Mouse (Mus musculus) gastrocnemius, adult 18-20 months (tissue): ENCODE results near the gene Ccdc71l. TPM values are rescaled to one million over a fixed set of nuclear protein-coding genes. Genes with fewer than 3 reads are reported as not detected.

Experiments used
- DNase-seq: peaks from one replicate; pipeline ENCODE4 v3.0.0; 2021; ENCODE audit warnings: low spot score
- long read RNA-seq, 2 experiments: library from polyadenylated mRNA; stranded (forward); transcript quantifications; one replicate each; pipeline ENCODE4 v2.0.0; 2021
- total RNA-seq, 2 experiments: library from RNA; stranded (reverse); gene quantifications; 2 replicates each; pipeline ENCODE4 v1.2.3; 2021

Gene Ccdc71l
- total RNA-seq: 1 to 10 TPM; 5.4 to 5.6 TPM
- long read RNA-seq, experiment 1, full-length matches to known transcripts: 18 of 18 reads
- long read RNA-seq, experiment 1, partial matches to known transcripts: 0 of 18 reads
- long read RNA-seq, experiment 1, other reads (novel, unspliced or antisense): 0 of 18 reads
- long read RNA-seq, experiment 2, full-length matches to known transcripts: 14 of 14 reads
- long read RNA-seq, experiment 2, partial matches to known transcripts: 0 of 14 reads
- long read RNA-seq, experiment 2, other reads (novel, unspliced or antisense): 0 of 14 reads

DNA sequence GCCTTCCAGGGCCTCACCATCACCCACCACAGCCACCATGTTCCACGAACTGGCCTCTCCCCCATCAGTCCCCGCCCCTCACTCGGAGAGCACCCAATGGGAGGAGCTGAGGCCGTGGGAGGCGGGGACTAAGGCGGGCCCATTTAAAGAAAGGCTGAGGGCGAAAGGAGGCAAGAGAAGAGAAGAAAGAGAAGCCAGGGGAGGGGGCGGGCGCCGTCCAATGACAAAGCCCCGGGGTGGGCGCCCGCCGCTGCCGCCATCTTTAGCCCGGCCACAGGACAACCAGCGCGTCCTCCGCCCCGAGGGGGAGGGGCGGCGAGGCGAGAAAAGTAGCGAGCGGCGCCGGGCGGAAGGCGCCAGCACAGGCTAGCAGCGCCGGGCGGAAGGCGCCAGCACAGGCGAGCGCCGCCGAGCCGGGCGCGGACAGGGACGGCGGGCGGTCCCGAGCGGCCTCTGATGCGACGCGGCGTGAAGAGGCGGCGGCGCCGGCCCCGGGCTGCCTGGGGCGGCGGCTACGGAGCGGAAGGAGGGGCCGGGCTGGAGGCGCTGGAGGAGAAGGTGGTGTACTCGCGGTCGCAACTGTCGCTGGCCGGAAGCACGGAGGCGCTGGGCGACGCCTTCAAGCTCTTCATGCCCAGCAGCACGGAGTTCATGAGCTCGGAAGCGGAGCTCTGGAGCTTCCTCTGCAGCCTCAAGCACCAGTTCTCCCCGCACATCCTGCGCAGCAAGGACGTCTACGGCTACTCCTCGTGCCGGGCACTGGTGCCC is at the start of gene Ccdc71l:
TSS of gene Ccdc71l (plus strand) at position 177 of the 768 bp plus-strand sequence.
- peak; percentile 83 for DNase-seq

DNA sequence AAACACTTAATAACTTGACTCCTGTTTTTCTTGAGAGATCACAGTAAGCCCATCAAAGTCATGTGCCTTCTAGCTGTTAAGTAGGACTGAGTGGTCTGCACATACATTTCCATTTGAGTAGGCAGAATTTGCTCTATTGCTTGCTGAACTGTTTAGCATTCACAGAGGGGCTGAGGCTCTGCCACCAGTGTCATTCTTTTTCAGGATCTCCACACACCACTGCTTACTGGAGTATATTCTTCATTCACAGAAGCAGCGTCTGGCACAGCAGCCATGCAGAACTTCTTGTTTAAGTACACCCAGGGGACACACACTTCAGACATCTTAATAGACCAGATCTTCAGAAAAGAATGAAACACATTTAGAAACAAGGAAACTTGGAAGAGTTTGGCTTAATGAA is 39.4 kb upstream of the Ccdc71l start:
- DNase-seq: no peak

DNA sequence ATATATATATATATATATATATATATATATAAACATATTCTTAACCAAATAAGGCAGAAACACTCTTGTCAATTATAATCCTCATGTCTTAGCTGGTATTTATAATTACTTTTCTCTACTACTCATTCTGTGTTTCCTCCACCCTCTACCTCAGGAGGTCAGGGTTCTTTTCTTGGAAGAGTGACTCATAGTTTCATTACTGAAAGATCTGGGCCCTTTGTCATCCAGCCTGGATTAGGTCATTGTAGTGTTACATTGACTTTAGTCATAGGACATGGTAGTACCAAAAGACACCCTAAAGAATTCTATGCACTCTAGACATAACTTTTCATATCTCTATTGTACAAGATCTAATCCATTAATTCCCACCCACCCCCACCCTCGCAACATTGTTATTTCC is 35.0 kb upstream of the Ccdc71l start:
- DNase-seq: no peak

DNA sequence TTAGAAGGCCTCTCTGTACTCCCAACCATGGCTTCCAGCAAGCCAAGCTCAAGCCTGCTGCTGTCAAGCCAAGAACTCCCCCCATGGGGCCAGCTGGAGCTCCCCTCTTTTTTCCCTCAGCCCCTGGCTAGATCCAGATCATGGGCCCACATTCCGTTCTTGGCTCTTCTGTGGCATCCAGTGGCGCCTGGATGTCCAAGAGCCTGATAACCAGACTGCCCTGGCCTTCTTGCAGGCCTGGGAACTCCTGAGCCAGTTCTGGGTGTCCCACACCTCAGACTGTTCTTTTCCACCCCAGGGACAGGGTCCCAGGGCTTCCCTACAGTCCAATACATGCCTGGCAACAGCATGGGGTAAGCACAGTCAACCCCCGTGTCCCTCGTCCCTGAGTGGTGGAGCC is 32.4 kb upstream of the Ccdc71l start:
- DNase-seq: peak; percentile 19

DNA sequence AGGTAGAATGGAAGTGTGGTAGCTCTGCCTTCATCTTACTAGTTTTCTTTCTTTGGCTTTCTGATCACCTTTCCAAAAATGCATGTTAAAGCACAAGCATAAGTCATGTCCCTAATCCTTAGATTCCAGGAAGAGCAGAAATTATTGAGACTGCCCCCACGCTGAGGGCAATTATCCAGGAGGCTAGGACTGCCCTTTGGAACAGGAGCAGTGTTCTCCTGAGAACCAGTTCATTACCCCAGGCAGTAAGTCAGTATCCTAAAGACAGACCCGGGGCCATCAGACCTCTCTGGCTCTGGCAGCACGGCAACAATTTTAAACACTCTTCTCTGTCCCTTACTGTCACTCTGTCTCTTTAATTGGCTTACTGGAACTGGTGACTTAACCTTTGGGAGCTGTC is 30.0 kb upstream of the Ccdc71l start:
- DNase-seq: no peak

DNA sequence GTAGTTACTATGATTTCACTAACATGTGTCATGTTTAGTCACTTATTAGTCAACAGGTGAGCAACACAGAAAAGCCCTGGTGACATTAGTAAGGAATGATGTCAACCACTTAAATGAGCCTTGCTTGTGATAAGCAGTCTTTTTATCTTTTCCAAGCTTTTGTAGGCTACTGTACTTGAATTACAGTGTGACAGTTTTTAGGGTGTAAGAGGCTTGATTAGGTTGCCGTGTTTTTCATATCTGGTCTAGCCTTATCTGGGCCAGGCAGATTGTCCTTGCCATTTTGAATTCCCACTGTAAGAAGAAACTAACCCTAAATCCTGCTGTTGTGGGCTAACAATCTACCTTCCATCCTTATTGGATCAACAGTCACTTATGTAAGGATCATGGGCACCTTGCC is 26.6 kb upstream of the Ccdc71l start:
- no peak for DNase-seq

DNA sequence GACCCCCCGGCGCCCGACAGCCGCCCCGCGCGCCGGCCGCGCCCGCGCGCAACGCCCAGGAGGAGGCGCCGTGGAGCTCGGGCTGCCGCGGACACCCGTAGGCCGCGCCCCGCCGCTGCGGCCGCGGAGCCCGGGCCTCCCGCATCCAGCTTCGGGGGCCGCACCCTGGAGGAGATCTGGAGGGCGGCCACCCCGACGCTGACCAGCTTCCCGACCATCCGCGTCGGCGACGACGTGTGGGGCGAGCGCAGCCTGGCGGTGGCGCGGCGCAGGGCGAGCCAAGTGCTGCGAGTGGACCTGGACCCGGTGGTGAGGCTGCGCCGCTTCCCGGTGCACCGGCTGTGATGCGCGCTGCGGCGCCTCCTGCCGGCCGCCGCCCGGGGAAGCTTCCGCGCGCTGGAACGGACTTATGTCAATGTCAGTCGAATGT is 807 bp downstream of the Ccdc71l start:
- peak; percentile 85 for DNase-seq

DNA sequence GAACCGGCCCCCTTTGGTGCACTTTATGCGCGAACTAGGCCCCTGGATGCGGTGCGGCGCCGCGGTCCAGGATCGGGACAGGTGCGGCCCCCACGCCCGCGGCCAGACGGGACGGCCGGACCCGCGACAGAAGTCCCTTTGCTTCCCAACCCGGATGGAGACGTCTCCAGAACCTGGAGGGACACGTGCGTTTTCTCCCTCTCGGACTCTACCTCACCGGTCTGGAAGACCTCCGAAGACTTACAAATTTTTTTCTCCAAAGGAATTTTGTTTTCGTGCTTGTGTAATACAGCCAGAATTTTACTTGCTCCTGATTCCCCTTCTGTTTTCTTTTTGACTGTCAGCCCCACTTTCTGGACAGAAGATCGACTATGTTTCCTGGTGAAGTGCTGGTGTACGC is 1.2 kb downstream of the Ccdc71l start:
- DNase-seq: no peak

DNA sequence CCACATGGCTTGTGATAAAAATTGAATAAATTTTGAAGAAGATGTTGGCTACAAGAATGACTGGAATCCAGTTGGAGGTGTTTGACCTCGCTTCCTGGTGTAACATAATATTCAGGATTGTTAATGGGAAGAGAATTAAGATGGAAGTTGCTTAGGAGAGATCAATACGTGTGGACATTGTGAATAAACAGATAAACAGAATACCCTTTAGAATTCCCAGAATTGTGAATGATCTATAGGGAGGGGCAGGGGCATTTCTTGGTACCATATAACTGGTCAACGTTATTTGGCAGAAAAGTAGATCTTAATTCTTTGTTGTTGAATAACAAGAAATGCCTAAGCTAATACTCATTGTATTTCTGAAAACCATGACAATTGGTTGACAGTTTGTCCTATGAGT is 2.0 kb downstream of the Ccdc71l start:
- DNase-seq: no peak

DNA sequence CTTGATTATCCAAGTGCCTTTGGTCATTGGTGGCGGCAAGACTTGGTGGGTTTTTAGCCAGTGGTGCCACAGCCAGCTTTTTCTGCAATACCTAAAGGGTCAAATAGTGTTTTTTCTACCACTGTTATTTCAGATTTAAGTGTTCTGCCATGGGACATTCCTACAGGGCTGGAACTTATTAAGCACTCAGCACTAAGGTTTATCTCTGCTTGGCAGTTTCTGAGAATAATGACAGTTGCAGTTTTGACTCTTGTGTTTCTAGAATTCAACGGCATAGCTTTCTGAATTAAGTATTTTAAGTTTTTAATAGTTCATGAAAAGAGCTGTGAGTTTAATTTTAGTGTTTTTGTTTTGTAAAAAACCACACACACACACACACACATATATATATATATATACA is 2.5 kb downstream of the Ccdc71l start:
- no peak for DNase-seq

DNA sequence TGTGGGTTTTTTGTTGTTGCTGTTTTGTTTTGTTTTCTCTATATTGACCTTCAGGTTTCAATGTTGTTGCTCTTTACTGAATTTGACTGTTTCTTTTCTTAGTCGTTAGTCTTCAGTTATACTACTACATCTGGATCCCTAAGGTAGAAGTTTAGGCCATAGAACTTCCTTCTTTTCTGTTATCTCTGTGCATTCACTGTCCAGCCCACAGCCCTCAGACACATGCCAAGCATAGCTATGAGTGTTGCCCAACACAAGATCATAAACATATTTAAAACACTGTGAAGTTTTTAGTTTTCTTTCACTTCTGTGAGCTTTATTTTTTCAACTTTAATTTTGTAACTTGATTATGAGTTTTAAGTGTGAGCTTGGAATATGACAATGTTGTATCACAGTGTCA is 41.0 kb downstream of the Ccdc71l start:
- no peak for DNase-seq

DNA sequence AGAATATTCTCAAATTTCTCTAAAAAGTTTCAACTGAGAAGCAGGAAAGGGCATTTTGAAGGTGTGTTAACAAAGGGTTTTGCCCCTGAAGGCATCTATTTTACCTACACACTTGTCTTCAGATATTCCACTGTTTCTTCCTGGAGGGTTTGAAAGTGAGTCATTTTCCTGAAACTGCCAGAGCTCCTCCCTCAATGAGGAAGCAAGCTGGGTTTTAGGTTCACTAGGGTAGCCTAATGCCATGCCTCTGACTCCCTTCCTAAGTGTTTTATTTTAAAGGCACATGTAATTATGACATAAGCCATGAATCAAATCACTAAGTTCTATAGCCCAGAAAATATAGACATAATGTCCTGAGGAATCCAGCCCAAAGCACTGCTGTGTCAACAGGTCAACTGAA is 49.3 kb downstream of the Ccdc71l start:
- DNase-seq: no peak

DNA sequence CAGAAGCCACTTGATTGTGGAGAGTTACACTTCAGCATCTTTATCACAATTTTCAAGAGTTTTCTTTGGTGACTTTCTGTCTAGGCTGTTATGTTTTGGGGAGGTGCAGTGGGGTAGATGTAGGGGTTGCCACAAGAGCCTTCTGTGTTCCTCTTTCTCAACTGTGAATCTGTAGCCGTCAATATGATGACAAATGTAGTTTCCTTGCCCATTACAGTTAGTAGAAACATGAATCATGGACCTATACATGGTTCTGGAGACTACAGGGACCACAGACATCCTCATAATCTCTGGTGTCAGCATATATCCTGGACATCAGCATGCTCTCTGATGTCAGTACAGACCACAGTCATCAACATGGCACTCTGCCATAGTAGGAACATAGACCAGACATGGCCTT is 52.5 kb downstream of the Ccdc71l start:
- DNase-seq: no peak

Other genes with a start within 250 kb of the Ccdc71l start
- gene Pik3cg, start 170.0 kb upstream of the Ccdc71l start, total RNA-seq: under 1 TPM; 0.37 to 0.57 TPM